In genomic region chr6:8753723-8754036, GRCm38 (mm10) we compare ENCODE assay signal across 31 mouse cellular contexts. TPM values are rescaled to one million over a fixed set of nuclear protein-coding genes. Genes with fewer than 3 reads are reported as not detected.
DNase-seq lines count a peak whose midpoint lies in the region; ATAC-seq and TF ChIP-seq lines count a peak whose summit lies in the region.
"Had no signal": no experiment of that assay in that cellular context is flagged by ENCODE, and none has a peak within 500 bp of the region (broad histone marks: within the 10 kb centered on the region; RNA-seq: fewer than 3 reads in every experiment).

No protein-coding gene starts in this region.

- no peaks in the 10 kb centered on the region for H3K9me3 ChIP-seq in lung, embryonic 14.5 days (ENCODE audit: low read depth, low read length)
- no peaks in the 10 kb centered on the region for H3K9me3 ChIP-seq in intestine, postnatal 0 days (ENCODE audit: control insufficient read depth)
- H3K9me3 ChIP-seq in stomach, embryonic 15.5 days = no peaks in the 10 kb centered on the region
- H3K9me3 ChIP-seq: embryonic facial prominence, embryonic 10.5 days; embryonic facial prominence, embryonic 13.5 days; G1E; hindbrain, embryonic 10.5 days; hindbrain, embryonic 13.5 days had no signal

- no peaks in the 10 kb centered on the region for H3K4me1 ChIP-seq in lung, embryonic 14.5 days (ENCODE audit: insufficient read depth)
- no peaks in the 10 kb centered on the region for H3K4me1 ChIP-seq in intestine, postnatal 0 days (replicated peaks; ENCODE audit: control insufficient read depth, insufficient read depth, low read length)
- H3K4me1 ChIP-seq in stomach, embryonic 15.5 days = no peaks in the 10 kb centered on the region
- H3K4me1 ChIP-seq: embryonic facial prominence, embryonic 10.5 days; embryonic facial prominence, embryonic 13.5 days; hindbrain, embryonic 10.5 days; hindbrain, embryonic 13.5 days had no signal

- peak; percentile 66 for DNase-seq in heart, adult 11 months
- no peak for DNase-seq in heart, postnatal 25 days (ENCODE audit: low spot score)
- no peak for DNase-seq in lung, embryonic 14.5 days
- no peak for DNase-seq in lung, postnatal 10 days
- DNase-seq in thymus, postnatal 0 days (ENCODE audit: low spot score) = no peak
- DNase-seq in adrenal gland, postnatal 4 days (ENCODE audit: low spot score in 2 of 2) = no peak
- DNase-seq: adrenal gland, postnatal 14 days; B cell, adult 2 months; cerebellum, adult 11-12 months; cerebellum, adult 8-10 months; cerebellum, postnatal 10 days; cerebellum, postnatal 36 days; embryo, embryonic 11 days; forebrain, postnatal 0 days; gastrocnemius, adult 2 months; gastrocnemius, postnatal 14 days; heart, adult 18-20 months; heart, postnatal 36 days had no signal

- H3K9ac ChIP-seq in lung, embryonic 14.5 days = no peak overlapping the region
- H3K9ac ChIP-seq in intestine, postnatal 0 days (ENCODE audit: low read depth, low read length) = no peak overlapping the region
- no peak overlapping the region for H3K9ac ChIP-seq in stomach, embryonic 15.5 days
- H3K9ac ChIP-seq: embryonic facial prominence, embryonic 13.5 days; forebrain, postnatal 0 days; hindbrain, embryonic 13.5 days had no signal

- TF ChIP-seq CTCF in lung, embryonic 14.5 days (IDR thresholded peaks at IDR 0.05; ENCODE audit: low read depth) = no peak
- no peak for TF ChIP-seq CTCF in intestine, postnatal 0 days (IDR thresholded peaks at IDR 0.05; ENCODE audit: low read depth)

- ATAC-seq in lung, embryonic 14.5 days (ENCODE audit: insufficient read depth) = no peak
- ATAC-seq in intestine, postnatal 0 days = no peak
- no peak for ATAC-seq in stomach, embryonic 15.5 days (ENCODE audit: insufficient read depth, low FRiP score, low read depth)
- ATAC-seq: forebrain, embryonic 14.5 days; forebrain, postnatal 0 days; hindbrain, embryonic 16.5 days; Patski had no signal

- intact Hi-C loops in heart, postnatal 25 days (cut with DNase I) = no loop called here

- H3K27ac ChIP-seq in lung, embryonic 14.5 days (ENCODE audit: low read depth) = peak overlapping the region; percentile 63; the same call in 1 of the 2 replicates
- H3K27ac ChIP-seq in intestine, postnatal 0 days (ENCODE audit: low read depth, low read length) = peak overlapping the region; percentile 58
- peak overlapping the region; percentile 77; the same call in 1 of the 2 replicates for H3K27ac ChIP-seq in stomach, embryonic 15.5 days
- H3K27ac ChIP-seq: embryonic facial prominence, embryonic 10.5 days; embryonic facial prominence, embryonic 13.5 days; gastrocnemius, adult 2 months; hindbrain, embryonic 10.5 days; hindbrain, embryonic 13.5 days had no signal

- no peaks in the 10 kb centered on the region for H3K36me3 ChIP-seq in lung, embryonic 14.5 days (ENCODE audit: insufficient read depth)
- no peaks in the 10 kb centered on the region for H3K36me3 ChIP-seq in intestine, postnatal 0 days (ENCODE audit: control insufficient read depth, insufficient read depth)
- no peaks in the 10 kb centered on the region for H3K36me3 ChIP-seq in stomach, embryonic 15.5 days
- H3K36me3 ChIP-seq: embryonic facial prominence, embryonic 10.5 days; embryonic facial prominence, embryonic 13.5 days; G1E; hindbrain, embryonic 10.5 days; hindbrain, embryonic 13.5 days had no signal

- WGBS in lung, embryonic 14.5 days = 74% methylated on average over 2 of the region's 2 CpGs
- 80% methylated on average over 2 of the region's 2 CpGs for WGBS in intestine, postnatal 0 days
- 82% methylated on average over 2 of the region's 2 CpGs for WGBS in stomach, embryonic 15.5 days

- no peaks in the 10 kb centered on the region for H3K27me3 ChIP-seq in lung, embryonic 14.5 days (ENCODE audit: insufficient read depth, low read length)
- H3K27me3 ChIP-seq in intestine, postnatal 0 days (replicated peaks; ENCODE audit: control insufficient read depth, insufficient read depth, low read length) = no peaks in the 10 kb centered on the region
- no peaks in the 10 kb centered on the region for H3K27me3 ChIP-seq in stomach, embryonic 15.5 days (replicated peaks)
- H3K27me3 ChIP-seq: CH12.LX; embryonic facial prominence, embryonic 13.5 days; hindbrain, embryonic 13.5 days had no signal

- H3K4me3 ChIP-seq in lung, embryonic 14.5 days (ENCODE audit: low read depth, low read length) = no peak overlapping the region
- H3K4me3 ChIP-seq in intestine, postnatal 0 days (ENCODE audit: low read depth, low read length) = no peak overlapping the region
- no peak overlapping the region for H3K4me3 ChIP-seq in stomach, embryonic 15.5 days (replicated peaks)
- H3K4me3 ChIP-seq: embryonic facial prominence, embryonic 10.5 days; embryonic facial prominence, embryonic 13.5 days; erythroblast, embryonic 14.5 days; gastrocnemius, adult 2 months; hindbrain, embryonic 10.5 days; hindbrain, embryonic 13.5 days had no signal

- no peak overlapping the region for H3K4me2 ChIP-seq in lung, embryonic 14.5 days
- H3K4me2 ChIP-seq in intestine, postnatal 0 days (replicated peaks; ENCODE audit: low read depth) = no peak overlapping the region
- no peak overlapping the region for H3K4me2 ChIP-seq in stomach, embryonic 15.5 days
- H3K4me2 ChIP-seq: embryonic facial prominence, embryonic 13.5 days; heart, embryonic 11.5 days; hindbrain, embryonic 13.5 days had no signal

RNA-seq across cellular contexts. Expression of gene Ica1, which starts 24.6 kb away (rescaled TPM):
- total RNA-seq in heart, postnatal 25 days (2021) = 1 to 10 TPM; 7.9 to 8.0 TPM
- polyA plus RNA-seq in lung, embryonic 14.5 days (2014; fragmentation: Nextera tagmentation; extraction: Ambion mirVana) = 35.4 and 40.8 TPM in 2 replicates
- 11.0 and 11.3 TPM in 2 replicates for polyA plus RNA-seq in intestine, postnatal 0 days (2015; fragmentation: Nextera tagmentation; extraction: Ambion mirVana)
- polyA plus RNA-seq in stomach, embryonic 15.5 days (2015; fragmentation: Nextera tagmentation; extraction: Ambion mirVana) = 28.2 and 36.8 TPM in 2 replicates
- 5.9 and 7.8 TPM in 2 replicates for polyA plus RNA-seq in thymus, postnatal 0 days (2015; fragmentation: Nextera tagmentation; extraction: Ambion mirVana)
- 10 to 100 TPM; 28.6 to 34.4 TPM for total RNA-seq in adrenal gland, postnatal 4 days (2021)
